In genomic region chr10:53444789-53445188, GRCm38 (mm10) we compare ENCODE assay signal across 24 mouse cellular contexts.
DNase-seq lines count a peak whose midpoint lies in the region; ATAC-seq and TF ChIP-seq lines count a peak whose summit lies in the region.
"Had no signal": no experiment of that assay in that cellular context is flagged by ENCODE, and none has a peak within 500 bp of the region (broad histone marks: within the 10 kb centered on the region; RNA-seq: fewer than 3 reads in every experiment).

No protein-coding gene starts in this region.

- H3K4me2 ChIP-seq in hindbrain, postnatal 0 days (ENCODE audit: low read depth, low read length): no peak overlapping the region
- H3K4me2 ChIP-seq in hindbrain, embryonic 11.5 days (replicated peaks; ENCODE audit: low read depth, low read length): no peak overlapping the region
- H3K4me2 ChIP-seq in forebrain, postnatal 0 days (ENCODE audit: low read depth): no peak overlapping the region
- H3K4me2 ChIP-seq: kidney, embryonic 15.5 days; liver, embryonic 11.5 days; midbrain, embryonic 12.5 days; stomach, embryonic 15.5 days had no signal

- H3K36me3 ChIP-seq in heart, embryonic 10.5 days: no peaks in the 10 kb centered on the region
- no peaks in the 10 kb centered on the region for H3K36me3 ChIP-seq in hindbrain, postnatal 0 days (ENCODE audit: insufficient read depth, low read length)
- no peaks in the 10 kb centered on the region for H3K36me3 ChIP-seq in hindbrain, embryonic 11.5 days (ENCODE audit: control insufficient read depth, insufficient read depth, low read length)
- no peaks in the 10 kb centered on the region for H3K36me3 ChIP-seq in forebrain, postnatal 0 days (ENCODE audit: insufficient read depth)
- H3K36me3 ChIP-seq: kidney, embryonic 15.5 days; midbrain, embryonic 12.5 days; stomach, embryonic 15.5 days had no signal

- no peaks in the 10 kb centered on the region for H3K27me3 ChIP-seq in heart, embryonic 10.5 days (ENCODE audit: insufficient read depth, poor library complexity, severe bottlenecking)
- no peaks in the 10 kb centered on the region for H3K27me3 ChIP-seq in hindbrain, postnatal 0 days (ENCODE audit: insufficient read depth, low read length)
- H3K27me3 ChIP-seq in hindbrain, embryonic 11.5 days (ENCODE audit: control insufficient read depth, insufficient read depth, low read length): no peaks in the 10 kb centered on the region
- no peaks in the 10 kb centered on the region for H3K27me3 ChIP-seq in forebrain, postnatal 0 days (ENCODE audit: insufficient read depth, low read length)
- H3K27me3 ChIP-seq: kidney, embryonic 15.5 days; midbrain, embryonic 12.5 days; stomach, embryonic 15.5 days had no signal

- peaks cover 18% of the 10 kb centered on the region; the same call in 1 of the 2 replicates for H3K4me1 ChIP-seq in heart, embryonic 10.5 days
- H3K4me1 ChIP-seq in hindbrain, postnatal 0 days (ENCODE audit: insufficient read depth, low read length): no peaks in the 10 kb centered on the region
- H3K4me1 ChIP-seq in hindbrain, embryonic 11.5 days (replicated peaks; ENCODE audit: control insufficient read depth, insufficient read depth, low read length): no peaks in the 10 kb centered on the region
- H3K4me1 ChIP-seq in forebrain, postnatal 0 days (ENCODE audit: insufficient read depth): peaks cover 3% of the 10 kb centered on the region; the same call in 1 of the 2 replicates
- H3K4me1 ChIP-seq: kidney, embryonic 15.5 days; midbrain, embryonic 12.5 days; stomach, embryonic 15.5 days had no signal

- intact Hi-C loops in heart, postnatal 36 days (cut with DNase I): no loop called here

- peak; percentile 62 to 75 for DNase-seq in cerebellum, postnatal 14 days
- no peak for DNase-seq in cerebellum, adult 11 months
- no peak for DNase-seq in heart, embryonic 10.5 days (ENCODE audit: low spot score)
- DNase-seq in heart, postnatal 36 days: no peak
- peak; percentile 54 for DNase-seq in hindbrain, postnatal 0 days (ENCODE audit: low spot score)
- no peak for DNase-seq in hindbrain, embryonic 11.5 days (ENCODE audit: low spot score)
- no peak for DNase-seq in forebrain, postnatal 0 days
- no peak for DNase-seq in neural tube, embryonic 10.5 days (ENCODE audit: extremely low spot score, low spot score)
- DNase-seq: adrenal gland, adult 8-10 months; cerebellum, adult 18-20 months; embryo, embryonic 11 days; gastrocnemius, postnatal 14 days; layer of hippocampus, postnatal 36 days; lung, adult 2 months; right cerebral cortex, adult 18-20 months; spleen, adult 18-20 months; thymus, adult 2 months had no signal

- H3K27ac ChIP-seq in heart, embryonic 10.5 days: peak overlapping the region; percentile 29; the same call in 1 of the 2 replicates
- H3K27ac ChIP-seq in hindbrain, postnatal 0 days: no peak overlapping the region
- H3K27ac ChIP-seq in hindbrain, embryonic 11.5 days (ENCODE audit: low read depth, low read length): no peak overlapping the region
- peak overlapping the region; percentile 29; the same call in 1 of the 2 replicates for H3K27ac ChIP-seq in forebrain, postnatal 0 days (ENCODE audit: low read depth, low read length)
- H3K27ac ChIP-seq: kidney, embryonic 15.5 days; macrophage; midbrain, embryonic 12.5 days; stomach, embryonic 15.5 days had no signal

- H3K4me3 ChIP-seq in heart, embryonic 10.5 days: no peak overlapping the region
- no peak overlapping the region for H3K4me3 ChIP-seq in hindbrain, postnatal 0 days (ENCODE audit: low read length)
- H3K4me3 ChIP-seq in hindbrain, embryonic 11.5 days (ENCODE audit: low read depth, low read length): no peak overlapping the region
- H3K4me3 ChIP-seq in forebrain, postnatal 0 days (ENCODE audit: low read depth, low read length): no peak overlapping the region
- H3K4me3 ChIP-seq: kidney, embryonic 15.5 days; midbrain, embryonic 12.5 days; myocyte; stomach, embryonic 15.5 days had no signal

- no peak for TF ChIP-seq CTCF in hindbrain, postnatal 0 days (IDR thresholded peaks at IDR 0.05; ENCODE audit: low read depth)
- no peak for TF ChIP-seq CTCF in forebrain, postnatal 0 days (IDR thresholded peaks at IDR 0.05; ENCODE audit: low read depth)

- no peak overlapping the region for H3K9ac ChIP-seq in hindbrain, postnatal 0 days (replicated peaks; ENCODE audit: low read length)
- no peak overlapping the region for H3K9ac ChIP-seq in hindbrain, embryonic 11.5 days (ENCODE audit: low read depth, low read length)
- H3K9ac ChIP-seq in forebrain, postnatal 0 days: no peak overlapping the region
- H3K9ac ChIP-seq: kidney, embryonic 15.5 days; midbrain, embryonic 12.5 days; stomach, embryonic 15.5 days had no signal

- ATAC-seq in hindbrain, postnatal 0 days: peak; percentile 66
- ATAC-seq in hindbrain, embryonic 11.5 days (ENCODE audit: low FRiP score): no peak
- ATAC-seq in forebrain, postnatal 0 days: peak; percentile 64; the same call in 1 of the 2 replicates
- ATAC-seq: intestine, embryonic 16.5 days had no signal

- WGBS in heart, embryonic 10.5 days: 25% methylated on average over 3 of the region's 3 CpGs
- 41% methylated on average over 3 of the region's 3 CpGs for WGBS in hindbrain, postnatal 0 days
- 57% methylated on average over 3 of the region's 3 CpGs for WGBS in hindbrain, embryonic 11.5 days
- 26% methylated on average over 3 of the region's 3 CpGs for WGBS in forebrain, postnatal 0 days

- H3K9me3 ChIP-seq in heart, embryonic 10.5 days: no peaks in the 10 kb centered on the region
- no peaks in the 10 kb centered on the region for H3K9me3 ChIP-seq in hindbrain, postnatal 0 days (ENCODE audit: low read length)
- no peaks in the 10 kb centered on the region for H3K9me3 ChIP-seq in hindbrain, embryonic 11.5 days (ENCODE audit: control insufficient read depth, low read length)
- no peaks in the 10 kb centered on the region for H3K9me3 ChIP-seq in forebrain, postnatal 0 days (ENCODE audit: low read length)
- H3K9me3 ChIP-seq: kidney, embryonic 15.5 days; midbrain, embryonic 12.5 days; stomach, embryonic 15.5 days had no signal

Comparison
In these comparisons a context has a peak if more than half of its experiments do, and no peak if none do; other contexts are left out.
1. DNase-seq: peak in cerebellum, postnatal 14 days (2 of 2) and hindbrain, postnatal 0 days (single experiment); none in cerebellum, adult 11 months (single experiment), heart, embryonic 10.5 days (single experiment), heart, postnatal 36 days (0 of 2), hindbrain, embryonic 11.5 days (single experiment), forebrain, postnatal 0 days (single experiment) and neural tube, embryonic 10.5 days (single experiment).
2. H3K27ac ChIP-seq: peak in heart, embryonic 10.5 days (single experiment) and forebrain, postnatal 0 days (single experiment); none in hindbrain, postnatal 0 days (single experiment) and hindbrain, embryonic 11.5 days (single experiment).